Mouse (Mus musculus) limb, embryonic 10.5 days (tissue): ENCODE data around the gene Glis1. TPM values are rescaled to one million over a fixed set of nuclear protein-coding genes. Genes with fewer than 3 reads are reported as not detected.

Experiments
- DNase-seq: peaks from one replicate; pipeline ENCODE4 v3.0.0-alpha.2; 2017; ENCODE audit warnings: low spot score
- H3K27ac ChIP-seq: fragments of 300-500 bp; sonication (generic); 2 replicates; pipeline ENCODE4 v1.5.1; 2016; ENCODE audit warnings: mild to moderate bottlenecking
- H3K27me3 ChIP-seq: fragments of 300-500 bp; sonication (generic); 2 replicates; pipeline ENCODE4 v1.6.1; 2016; ENCODE audit warnings: low read depth, mild to moderate bottlenecking; ENCODE audit not compliant: poor library complexity, severe bottlenecking
- H3K36me3 ChIP-seq: fragments of 300-500 bp; sonication (generic); 2 replicates; pipeline ENCODE4 v1.6.1; 2016; ENCODE audit warnings: mild to moderate bottlenecking, moderate library complexity
- H3K4me1 ChIP-seq: fragments of 300-500 bp; sonication (generic); 2 replicates; pipeline ENCODE4 v1.6.1; 2016
- H3K4me3 ChIP-seq: fragments of 300-500 bp; sonication (generic); 2 replicates; pipeline ENCODE4 v1.5.1; 2016; ENCODE audit warnings: mild to moderate bottlenecking, moderate library complexity
- H3K9me3 ChIP-seq: fragments of 300-500 bp; sonication (generic); replicated peaks from 2 replicates; pipeline ENCODE4 v1.6.1; 2016; ENCODE audit warnings: mild to moderate bottlenecking
- WGBS: fragments of 180-500 bp; shearing (Covaris S2); methylation state at CpG from one replicate; pipeline ENCODE4 v1.1.7; 2016; 5-methylcytosine and 5-hydroxymethylcytosine counted together
- polyA plus RNA-seq: library from polyadenylated mRNA; unstranded; fragments of >200 nt; fragmentation: Nextera tagmentation; extraction: Ambion mirVana; gene quantifications from 2 replicates; pipeline ENCODE4 v1.2.1, GENCODE M21; 2016

Glis1 gene
- polyA plus RNA-seq, 1 experiment from 2014 or later = 9.9 TPM

- Histone ChIP-seq H3K9me3 (no peaks in the 10 kb centered on the region), H3K4me1 (peaks cover 57% of the 10 kb centered on the region), H3K27ac (peak overlapping the region; percentile 76), H3K27me3 (peaks cover 28% of the 10 kb centered on the region), H3K4me3 (no peak overlapping the region), H3K36me3 (no peaks in the 10 kb centered on the region)
- no peak for DNase-seq
- 65% methylated on average over 3 of the region's 3 CpGs for WGBS
These were observed 104.6 kb downstream of the Glis1 start for GRCm38 (mm10) chr4:107539021-107539420.

- Histone ChIP-seq H3K27me3 (peaks cover 14% of the 10 kb centered on the region; the same call in 1 of the 2 replicates), H3K36me3 (no peaks in the 10 kb centered on the region), H3K4me1 (peaks cover 47% of the 10 kb centered on the region), H3K9me3 (no peaks in the 10 kb centered on the region), H3K4me3 (no peak overlapping the region), H3K27ac (no peak overlapping the region)
- 73% methylated on average over 4 of the region's 4 CpGs for WGBS
- DNase-seq = no peak
These were observed 107.4 kb downstream of the Glis1 start for GRCm38 (mm10) chr4:107541821-107542220.

DNA sequence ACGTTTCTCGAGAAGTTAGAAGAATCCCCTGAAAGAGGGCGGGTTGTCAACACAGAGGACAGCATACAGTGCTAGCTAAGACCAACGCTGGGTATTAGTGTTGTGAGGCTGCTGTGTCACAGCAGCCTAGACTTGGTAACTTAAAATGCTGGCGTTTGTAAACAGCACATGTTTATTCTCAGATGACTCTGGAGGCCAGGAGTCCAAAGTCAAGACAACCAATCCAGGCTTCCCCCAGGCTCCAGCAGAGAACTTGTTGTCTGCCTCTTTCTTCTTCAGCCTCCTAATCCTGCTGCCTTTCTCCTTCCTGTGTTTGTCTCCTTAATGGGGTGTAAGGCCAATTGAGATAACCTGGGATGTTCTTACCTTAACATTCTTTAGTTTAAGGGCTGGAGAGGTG is 110.5 kb downstream of the Glis1 start:
- no peak overlapping the region for H3K4me3 ChIP-seq
- 0 out of 2 replicates have a peak, but pooled peaks cover 4% of the 10 kb centered on the region for H3K27me3 ChIP-seq
- no peak for DNase-seq
- 81% methylated on average over 5 of the region's 5 CpGs for WGBS
- H3K9me3 ChIP-seq = no peaks in the 10 kb centered on the region
- H3K36me3 ChIP-seq = no peaks in the 10 kb centered on the region
- H3K27ac ChIP-seq = no peak overlapping the region; the same call in 1 of the 2 replicates
- H3K4me1 ChIP-seq = peaks cover 41% of the 10 kb centered on the region

DNA sequence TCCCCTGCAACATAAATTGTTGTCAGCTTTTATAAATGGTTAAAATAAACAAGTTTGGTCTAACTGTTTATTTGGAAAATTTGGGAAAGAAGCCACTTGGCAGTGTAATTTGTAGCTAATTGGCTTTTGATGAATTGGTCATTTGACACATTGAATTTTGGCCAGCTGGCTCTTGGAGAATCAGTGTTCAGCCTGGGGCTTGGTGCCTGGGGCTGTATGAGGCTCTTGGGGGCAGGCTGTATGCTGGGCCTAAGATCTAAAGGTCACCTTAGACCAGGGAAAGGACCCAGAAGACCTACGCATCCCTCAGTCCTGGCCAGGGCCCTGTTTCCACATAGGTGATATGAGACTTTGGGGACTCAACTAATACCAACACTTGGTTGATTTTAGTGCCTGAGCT is 111.3 kb downstream of the Glis1 start:
- 93% methylated on average over 1 of the region's 1 CpGs for WGBS
- no peak overlapping the region for H3K27ac ChIP-seq
- H3K4me1 ChIP-seq = peaks cover 46% of the 10 kb centered on the region
- 0 out of 2 replicates have a peak, but pooled peaks cover 4% of the 10 kb centered on the region for H3K27me3 ChIP-seq
- H3K4me3 ChIP-seq = no peak overlapping the region
- DNase-seq = no peak
- H3K36me3 ChIP-seq = no peaks in the 10 kb centered on the region
- no peaks in the 10 kb centered on the region for H3K9me3 ChIP-seq

DNA sequence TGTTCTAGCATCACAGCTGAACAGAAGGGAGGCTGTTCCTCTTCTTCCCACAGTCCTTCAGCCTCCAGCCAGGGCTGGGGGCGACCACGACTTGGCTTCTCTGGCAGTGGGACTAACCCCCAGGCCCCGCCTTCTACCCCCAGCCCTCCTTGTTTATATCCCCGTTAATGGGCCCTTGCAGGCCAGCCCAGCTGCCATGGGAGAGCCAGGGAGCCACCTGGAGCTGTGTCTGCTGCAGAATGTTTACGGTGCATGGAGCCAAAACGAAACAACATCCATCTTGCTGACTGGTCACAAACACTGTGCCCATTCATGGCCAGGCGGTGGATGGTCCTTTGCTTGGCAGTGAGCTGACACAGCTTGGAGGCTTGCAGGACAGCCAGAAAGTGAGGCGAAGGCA is 112.1 kb downstream of the Glis1 start:
- Histone ChIP-seq H3K4me1 (peaks cover 51% of the 10 kb centered on the region), H3K9me3 (no peaks in the 10 kb centered on the region), H3K27me3 (0 out of 2 replicates have a peak, but pooled peaks cover 4% of the 10 kb centered on the region), H3K27ac (peak overlapping the region; percentile 62; the same call in 1 of the 2 replicates), H3K4me3 (no peak overlapping the region), H3K36me3 (no peaks in the 10 kb centered on the region)
- DNase-seq = no peak
- 45% methylated on average over 8 of the region's 8 CpGs for WGBS

GRCm38 (mm10) chr4:107550096-107550495 is 115.7 kb downstream of the Glis1 start:
- H3K9me3 ChIP-seq = no peaks in the 10 kb centered on the region
- peaks cover 53% of the 10 kb centered on the region for H3K4me1 ChIP-seq
- H3K36me3 ChIP-seq = no peaks in the 10 kb centered on the region
- no peak overlapping the region for H3K4me3 ChIP-seq
- 91% methylated on average over 10 of the region's 10 CpGs for WGBS
- no peak overlapping the region for H3K27ac ChIP-seq
- 0 out of 2 replicates have a peak, but pooled peaks cover 4% of the 10 kb centered on the region for H3K27me3 ChIP-seq
- DNase-seq = no peak

DNA sequence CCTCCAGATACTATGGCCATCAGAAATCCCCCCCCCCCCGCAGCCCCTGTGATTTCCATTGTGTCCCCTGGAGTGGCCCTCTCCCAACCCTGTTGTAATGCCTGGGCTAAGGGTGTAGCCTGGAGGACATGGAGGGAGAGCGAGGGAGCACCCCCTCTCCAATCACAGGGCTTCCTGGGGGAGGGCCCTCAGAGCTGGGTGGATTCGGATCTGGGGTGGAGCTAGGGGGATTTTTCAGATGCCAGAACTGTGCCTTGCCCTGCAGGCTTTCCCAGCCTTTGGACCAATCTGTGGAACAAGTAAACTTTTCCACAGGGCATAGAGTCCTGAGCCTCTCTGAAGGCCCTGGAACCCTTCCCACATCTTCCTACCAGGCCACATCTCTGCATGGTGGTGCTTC is 116.2 kb downstream of the Glis1 start:
- Histone ChIP-seq H3K27ac (peak overlapping the region; percentile 64; the same call in 1 of the 2 replicates), H3K36me3 (no peaks in the 10 kb centered on the region), H3K27me3 (0 out of 2 replicates have a peak, but pooled peaks cover 4% of the 10 kb centered on the region), H3K9me3 (no peaks in the 10 kb centered on the region), H3K4me3 (no peak overlapping the region), H3K4me1 (peaks cover 56% of the 10 kb centered on the region)
- 75% methylated on average over 3 of the region's 3 CpGs for WGBS
- no peak for DNase-seq

GRCm38 (mm10) chr4:107552696-107553095 is 118.3 kb downstream of the Glis1 start:
- H3K9me3 ChIP-seq = no peaks in the 10 kb centered on the region
- H3K27ac ChIP-seq = no peak overlapping the region
- H3K4me1 ChIP-seq = peaks cover 50% of the 10 kb centered on the region
- no peak for DNase-seq
- H3K27me3 ChIP-seq = 0 out of 2 replicates have a peak, but pooled peaks cover 4% of the 10 kb centered on the region
- 83% methylated on average over 5 of the region's 5 CpGs for WGBS
- H3K36me3 ChIP-seq = no peaks in the 10 kb centered on the region
- no peak overlapping the region for H3K4me3 ChIP-seq

- DNase-seq = no peak
- peaks cover 2% of the 10 kb centered on the region; the same call in 1 of the 2 replicates for H3K27me3 ChIP-seq
- no peaks in the 10 kb centered on the region for H3K9me3 ChIP-seq
- H3K4me1 ChIP-seq = peaks cover 54% of the 10 kb centered on the region
- no peak overlapping the region for H3K27ac ChIP-seq
- no peaks in the 10 kb centered on the region for H3K36me3 ChIP-seq
- no peak overlapping the region for H3K4me3 ChIP-seq
- WGBS = 87% methylated on average over 5 of the region's 5 CpGs
These were observed 119.4 kb downstream of the Glis1 start for GRCm38 (mm10) chr4:107553774-107554173.

DNA sequence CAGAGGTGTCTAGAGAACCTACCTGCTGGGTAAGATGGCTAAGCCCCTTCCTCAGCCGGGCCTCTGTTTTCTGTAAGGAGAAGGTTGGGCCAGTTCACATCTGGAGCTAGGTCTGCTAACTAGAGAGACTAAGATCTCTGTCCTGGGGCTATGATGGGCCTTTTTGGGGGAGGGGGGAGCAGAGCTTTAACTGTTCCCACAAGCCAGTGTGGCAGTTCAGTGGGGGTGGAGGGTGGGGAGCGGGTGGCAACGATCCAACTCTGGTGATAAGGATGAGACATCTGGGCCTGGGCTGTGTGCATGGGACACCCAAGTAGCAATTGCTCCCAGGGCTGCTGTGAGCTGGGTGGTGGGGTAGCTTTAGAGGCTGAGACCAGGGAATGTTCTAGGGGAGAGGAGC is 124.4 kb downstream of the Glis1 start:
- Histone ChIP-seq H3K27me3 (peaks cover 25% of the 10 kb centered on the region), H3K4me1 (peaks cover 74% of the 10 kb centered on the region), H3K9me3 (no peaks in the 10 kb centered on the region), H3K36me3 (no peaks in the 10 kb centered on the region), H3K4me3 (no peak overlapping the region), H3K27ac (peak overlapping the region; percentile 46)
- 56% methylated on average over 3 of the region's 3 CpGs for WGBS
- no peak for DNase-seq

- H3K9me3 ChIP-seq = no peaks in the 10 kb centered on the region
- peaks cover 46% of the 10 kb centered on the region for H3K27me3 ChIP-seq
- no peaks in the 10 kb centered on the region for H3K36me3 ChIP-seq
- H3K4me1 ChIP-seq = peaks cover 90% of the 10 kb centered on the region
- no peak for DNase-seq
- H3K4me3 ChIP-seq = no peak overlapping the region
- peak overlapping the region; percentile 61; the same call in 1 of the 2 replicates for H3K27ac ChIP-seq
- WGBS = 79% methylated on average over 2 of the region's 2 CpGs
These were observed 126.7 kb downstream of the Glis1 start for GRCm38 (mm10) chr4:107561056-107561455.

DNA sequence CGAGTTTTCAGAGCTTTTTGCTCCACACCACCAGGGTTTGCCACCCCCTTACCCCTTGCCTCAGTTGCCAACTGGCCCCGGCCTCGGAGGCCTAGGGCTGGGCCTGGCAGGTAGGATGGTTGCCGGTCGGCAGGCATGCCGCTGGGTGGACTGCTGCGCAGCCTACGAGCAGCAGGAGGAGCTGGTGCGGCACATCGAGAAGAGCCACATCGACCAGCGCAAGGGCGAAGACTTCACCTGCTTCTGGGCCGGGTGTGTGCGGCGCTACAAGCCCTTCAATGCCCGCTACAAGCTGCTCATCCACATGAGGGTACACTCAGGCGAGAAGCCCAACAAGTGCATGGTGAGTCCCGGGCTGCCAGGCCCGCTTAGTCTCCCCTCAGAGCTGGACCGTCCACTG is 133.8 kb downstream of the Glis1 start:
- 77% methylated on average over 21 of the region's 21 CpGs for WGBS
- Histone ChIP-seq H3K9me3 (no peaks in the 10 kb centered on the region), H3K27ac (peak overlapping the region; percentile 59), H3K27me3 (peaks cover 84% of the 10 kb centered on the region), H3K4me3 (no peak overlapping the region), H3K4me1 (peaks cover 88% of the 10 kb centered on the region), H3K36me3 (no peaks in the 10 kb centered on the region)
- no peak for DNase-seq

DNA sequence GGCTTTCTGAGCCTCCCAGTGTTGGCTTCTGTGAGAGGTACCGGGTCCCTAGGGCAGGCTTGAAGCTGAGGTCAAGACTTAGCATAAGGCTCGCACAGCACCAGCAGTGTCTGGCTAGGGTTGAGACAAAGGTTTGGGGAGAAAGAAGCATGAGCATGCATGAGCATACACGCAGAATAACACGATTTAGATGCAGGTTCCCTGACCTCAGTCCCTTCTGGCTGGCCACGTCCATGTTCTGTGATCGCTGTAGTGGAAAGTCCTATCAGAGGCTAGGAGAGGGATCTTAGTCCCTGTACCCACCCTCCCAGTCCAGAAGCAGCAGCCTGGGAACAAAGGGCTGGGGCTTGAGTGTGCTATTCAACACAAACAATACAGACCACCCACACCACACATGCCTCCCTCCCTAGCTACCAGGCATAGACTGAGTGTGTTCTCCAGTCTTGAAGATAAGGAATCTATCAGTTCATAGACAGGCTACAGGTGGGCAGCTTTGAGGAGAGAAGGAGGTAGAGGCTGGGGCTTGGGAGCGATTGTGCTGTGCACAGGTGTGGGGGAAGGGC is 134.6 kb downstream of the Glis1 start:
- no peak for DNase-seq
- Histone ChIP-seq H3K27me3 (peaks cover 82% of the 10 kb centered on the region), H3K4me3 (no peak overlapping the region), H3K27ac (peak overlapping the region; percentile 59; the same call in 1 of the 2 replicates), H3K36me3 (no peaks in the 10 kb centered on the region), H3K9me3 (no peaks in the 10 kb centered on the region), H3K4me1 (peaks cover 85% of the 10 kb centered on the region)
- WGBS = 86% methylated on average over 7 of the region's 7 CpGs
